Mouse (Mus musculus) midbrain, postnatal 0 days (tissue): Measurements from ENCODE around the gene Inpp4a. TPM values are rescaled to one million over a fixed set of nuclear protein-coding genes. Genes with fewer than 3 reads are reported as not detected.
A peak's percentile ranks its signal among the peaks of the same experiment; 100 is the strongest.

Source experiments
- ATAC-seq: fragments of 200-750 bp; cut with Nextera tagmentation; 2 replicates; pipeline ENCODE4 v1.8.0; 2017; ENCODE audit warnings: moderate number of reproducible peaks, mild to moderate bottlenecking, moderate TSS enrichment, moderate library complexity; ENCODE audit not compliant: low FRiP score
- DNase-seq: peaks from one replicate; pipeline ENCODE4 v3.0.0-alpha.2; 2015; ENCODE audit warnings: low spot score
- H3K27ac ChIP-seq: fragments of 300-500 bp; sonication (generic); 2 replicates; pipeline ENCODE4 v1.5.1; 2014; ENCODE audit warnings: low read depth, mild to moderate bottlenecking, low read length, mixed read lengths
- H3K27me3 ChIP-seq: fragments of 300-500 bp; sonication (generic); 2 replicates; pipeline ENCODE4 v1.6.1; 2014; ENCODE audit warnings: low read length, control low read depth, mixed read lengths; ENCODE audit not compliant: insufficient read depth
- H3K36me3 ChIP-seq: fragments of 300-500 bp; sonication (generic); 2 replicates; pipeline ENCODE4 v1.6.1; 2014; ENCODE audit warnings: low read length, control low read depth, mixed read lengths; ENCODE audit not compliant: insufficient read depth
- H3K4me1 ChIP-seq: fragments of 300-500 bp; sonication (generic); 2 replicates; pipeline ENCODE4 v1.6.1; 2014; ENCODE audit warnings: mild to moderate bottlenecking, control low read depth, antibody characterized with exemption, low read length, mixed read lengths; ENCODE audit not compliant: insufficient read depth
- H3K4me2 ChIP-seq: fragments of 300-500 bp; sonication (generic); 2 replicates; pipeline ENCODE4 v1.6.1; 2014; ENCODE audit warnings: low read depth, mild to moderate bottlenecking, low read length, mixed read lengths; ENCODE audit not compliant: poor library complexity, severe bottlenecking
- H3K4me3 ChIP-seq: fragments of 300-500 bp; sonication (generic); 2 replicates; pipeline ENCODE4 v1.5.1; 2014; ENCODE audit warnings: low read depth, mild to moderate bottlenecking, low read length, moderate library complexity
- H3K9ac ChIP-seq: fragments of 300-500 bp; sonication (generic); replicated peaks from 2 replicates; pipeline ENCODE4 v1.6.1; 2014; ENCODE audit warnings: mild to moderate bottlenecking, low read length, moderate library complexity, mixed read lengths; ENCODE audit not compliant: poor library complexity, severe bottlenecking
- H3K9me3 ChIP-seq: fragments of 300-500 bp; sonication (generic); 2 replicates; pipeline ENCODE4 v1.6.1; 2016; ENCODE audit warnings: low read length, control low read depth
- CTCF ChIP-seq: IDR thresholded peaks from 2 replicates; pipeline ENCODE4 v1.5.1; 2016; ENCODE audit warnings: antibody characterized with exemption, mild to moderate bottlenecking
- WGBS: fragments of 180-500 bp; shearing (Covaris S2); extraction: QIAGEN DNeasy Blood & Tissue Kit; methylation state at CpG from one replicate; pipeline ENCODE4 v1.1.7; 2014; 5-methylcytosine and 5-hydroxymethylcytosine counted together
- polyA plus RNA-seq: library from polyadenylated mRNA; unstranded; fragments of >200 nt; fragmentation: Nextera tagmentation; extraction: Ambion mirVana; gene quantifications from 2 replicates; pipeline ENCODE4 v1.2.1, GENCODE M21; 2015
- total RNA-seq: library from RNA; depleted of rRNA; stranded (reverse); fragments of >200 nt; gene quantifications from 2 replicates; pipeline ENCODE4 v1.2.3, GENCODE M21; 2014

Gene Inpp4a
- total and polyA plus RNA-seq, 2 experiments from 2014 or later: 48.8 to 85.8 TPM

DNA sequence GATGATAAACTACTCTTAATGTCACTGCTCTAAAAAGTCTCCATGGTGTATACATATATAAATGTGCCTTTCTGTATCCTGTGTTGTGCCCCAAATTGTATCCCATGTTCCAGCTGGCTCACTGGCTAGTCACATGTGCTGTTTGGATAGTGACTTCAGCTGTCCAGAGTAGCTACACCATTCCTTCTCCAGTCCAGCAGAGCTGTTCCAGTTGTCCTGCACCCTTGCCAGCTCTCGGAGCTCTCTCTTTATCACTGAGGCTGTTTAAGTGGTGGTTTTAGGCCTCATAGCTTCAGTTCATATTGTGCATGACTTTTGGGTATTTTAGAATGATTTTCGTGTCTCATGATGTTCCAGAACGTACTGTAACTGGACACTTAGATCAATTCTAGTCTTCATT is 55.8 kb downstream of the Inpp4a start:
- 87% methylated on average over 3 of the region's 3 CpGs for WGBS
- no peak for TF ChIP-seq CTCF
- no peak for DNase-seq
- no peak overlapping the region for H3K4me2 ChIP-seq
- no peaks in the 10 kb centered on the region for H3K9me3 ChIP-seq
- no peak overlapping the region for H3K4me3 ChIP-seq
- H3K4me1 ChIP-seq: no peaks in the 10 kb centered on the region; the same call in 1 of the 2 replicates
- no peak for ATAC-seq
- no peak overlapping the region for H3K9ac ChIP-seq
- H3K27ac ChIP-seq: no peak overlapping the region
- H3K27me3 ChIP-seq: no peaks in the 10 kb centered on the region
- H3K36me3 ChIP-seq: peaks cover 16% of the 10 kb centered on the region

DNA sequence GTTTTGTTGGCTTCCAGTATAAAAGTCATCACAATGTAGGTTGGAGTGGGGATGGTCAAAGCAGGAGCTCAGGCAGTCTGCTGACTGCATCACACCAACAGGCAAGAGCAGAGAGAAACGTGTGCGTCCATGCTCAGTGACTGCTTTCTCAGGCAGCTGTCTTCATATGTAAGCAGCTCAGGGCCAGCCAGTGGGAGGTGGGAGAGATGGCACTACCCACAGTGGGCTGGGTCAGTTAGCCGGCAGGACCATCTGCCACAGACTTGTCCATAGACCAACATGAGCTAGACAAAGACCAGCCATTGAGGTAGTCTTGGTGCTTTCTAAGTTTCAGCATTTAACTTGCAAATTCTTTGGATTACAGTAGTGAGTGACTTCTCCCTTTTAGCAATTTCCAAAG is 56.6 kb downstream of the Inpp4a start:
- peak; percentile 35 for DNase-seq
- 86% methylated on average over 3 of the region's 3 CpGs for WGBS

DNA sequence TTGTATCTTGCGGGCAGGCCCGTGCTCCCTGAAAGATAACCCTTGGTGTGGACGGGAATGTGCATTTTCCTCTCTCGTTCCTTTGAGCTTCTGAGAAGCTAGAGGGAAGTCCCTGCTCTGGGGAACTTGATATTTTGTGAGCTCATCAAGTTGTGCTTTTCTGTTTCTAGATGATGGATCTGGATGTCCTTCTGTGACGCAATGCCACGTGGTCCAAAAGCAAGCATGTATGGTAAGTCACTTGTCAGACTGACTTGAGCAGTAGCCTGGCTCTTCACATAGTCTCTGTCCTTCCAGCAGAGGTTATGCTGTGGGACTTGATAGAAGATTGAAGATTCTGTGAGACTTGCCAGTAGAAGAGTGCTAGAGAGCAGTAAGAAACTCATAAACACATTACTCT is 57.5 kb downstream of the Inpp4a start:
- TF ChIP-seq CTCF: no peak
- WGBS: 89% methylated on average over 6 of the region's 6 CpGs
- Histone ChIP-seq H3K4me2 (no peak overlapping the region), H3K4me3 (no peak overlapping the region), H3K27ac (no peak overlapping the region), H3K9ac (no peak overlapping the region), H3K9me3 (no peaks in the 10 kb centered on the region), H3K4me1 (no peaks in the 10 kb centered on the region), H3K27me3 (no peaks in the 10 kb centered on the region), H3K36me3 (peaks cover 16% of the 10 kb centered on the region)
- DNase-seq: no peak
- ATAC-seq: no peak

More for the DNA sequence above, 56.6 kb downstream of the Inpp4a start:
- Histone ChIP-seq H3K4me2 (no peak overlapping the region), H3K27ac (no peak overlapping the region), H3K9ac (no peak overlapping the region), H3K9me3 (no peaks in the 10 kb centered on the region), H3K27me3 (no peaks in the 10 kb centered on the region), H3K4me1 (no peaks in the 10 kb centered on the region), H3K4me3 (no peak overlapping the region), H3K36me3 (peaks cover 16% of the 10 kb centered on the region)
- ATAC-seq: no peak
- TF ChIP-seq CTCF: no peak

DNA sequence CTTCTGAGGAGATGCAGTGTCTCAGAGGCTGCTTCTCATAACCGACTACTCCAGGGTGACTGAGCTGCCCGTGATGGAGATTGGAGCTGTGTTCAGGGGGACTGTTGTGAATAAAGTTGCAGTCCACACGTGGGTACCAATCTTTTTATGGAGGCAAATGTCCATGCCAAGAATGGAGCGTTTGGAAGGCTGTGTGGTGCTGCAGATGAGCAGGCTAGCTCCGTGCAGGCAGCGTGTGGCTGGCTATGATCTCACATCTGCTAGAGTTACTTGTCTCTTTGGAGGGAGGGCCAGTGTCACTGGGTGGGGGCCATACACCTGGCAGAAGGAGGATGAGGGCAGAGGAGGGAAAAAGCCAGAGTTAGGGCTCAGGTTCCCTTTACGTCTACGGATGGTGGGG is 59.0 kb downstream of the Inpp4a start:
- TF ChIP-seq CTCF: no peak
- no peak for ATAC-seq

DNA sequence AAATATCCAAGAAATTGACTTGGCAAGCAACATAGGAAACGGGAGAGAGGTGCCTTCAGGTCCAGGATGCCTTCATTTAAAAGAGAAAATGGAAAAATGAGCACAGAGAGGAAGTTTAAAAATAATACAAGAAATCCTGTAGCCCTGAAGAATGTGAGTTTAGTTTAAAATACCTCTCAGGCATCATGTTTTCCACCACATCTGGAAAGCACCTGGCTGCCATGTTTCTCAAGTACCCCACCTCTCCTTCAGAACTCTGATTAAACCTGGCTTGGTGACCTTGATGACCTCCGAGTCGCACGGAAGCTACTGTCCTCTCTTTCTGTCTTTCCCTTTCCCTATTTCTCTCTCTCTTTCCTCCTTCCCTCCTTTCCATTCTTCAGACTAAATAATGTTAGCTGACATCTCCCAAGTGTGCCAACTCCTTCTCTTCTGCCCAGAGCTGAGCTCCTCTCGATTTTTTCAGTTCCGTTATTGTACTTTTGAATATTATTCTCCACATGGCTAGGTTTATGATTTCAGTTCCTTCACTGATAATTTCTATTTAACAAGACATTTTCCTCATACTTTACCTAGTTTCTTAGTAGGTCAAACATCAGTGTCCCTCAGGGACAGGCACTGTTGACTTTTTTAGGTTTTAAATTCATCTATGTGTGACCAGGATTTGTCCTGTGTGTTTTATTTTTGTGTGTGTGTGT is 59.9 kb downstream of the Inpp4a start:
- Histone ChIP-seq H3K9ac (no peak overlapping the region), H3K27me3 (no peaks in the 10 kb centered on the region), H3K36me3 (peaks cover 22% of the 10 kb centered on the region), H3K9me3 (no peaks in the 10 kb centered on the region), H3K4me2 (no peak overlapping the region), H3K4me1 (no peaks in the 10 kb centered on the region), H3K27ac (no peak overlapping the region), H3K4me3 (no peak overlapping the region)
- DNase-seq (no peak), ATAC-seq (no peak)
- 89% methylated on average over 6 of the region's 6 CpGs for WGBS
- TF ChIP-seq CTCF: no peak

More for the DNA sequence above, 59.0 kb downstream of the Inpp4a start:
- H3K27me3 ChIP-seq: no peaks in the 10 kb centered on the region
- DNase-seq: no peak
- H3K4me2 ChIP-seq: no peak overlapping the region
- H3K36me3 ChIP-seq: peaks cover 19% of the 10 kb centered on the region
- H3K4me1 ChIP-seq: no peaks in the 10 kb centered on the region
- no peak overlapping the region for H3K4me3 ChIP-seq
- no peaks in the 10 kb centered on the region for H3K9me3 ChIP-seq
- no peak overlapping the region for H3K27ac ChIP-seq
- H3K9ac ChIP-seq: no peak overlapping the region
- 89% methylated on average over 8 of the region's 8 CpGs for WGBS

DNA sequence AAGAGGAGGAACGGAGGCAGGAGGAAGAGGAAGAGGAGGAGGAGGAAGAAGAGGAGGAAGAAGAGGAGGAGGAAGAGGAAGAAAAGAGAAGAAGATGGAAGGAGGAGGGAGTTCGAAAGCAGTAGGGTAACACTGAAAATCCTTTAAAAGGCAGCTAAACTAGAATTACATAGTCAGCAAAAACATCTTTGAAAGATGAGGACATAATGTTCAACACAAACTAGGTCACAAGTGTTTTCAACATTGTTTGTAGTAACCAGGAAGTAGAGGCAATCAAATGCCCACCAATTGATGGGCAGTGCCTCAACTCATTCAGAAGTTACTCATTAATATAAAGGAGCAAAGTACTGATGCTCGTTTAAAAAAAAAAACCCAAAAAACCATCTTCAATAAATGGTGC is 61.1 kb downstream of the Inpp4a start:
- no peak for TF ChIP-seq CTCF
- ATAC-seq: no peak
- Histone ChIP-seq H3K9ac (no peak overlapping the region), H3K27ac (no peak overlapping the region), H3K27me3 (no peaks in the 10 kb centered on the region), H3K4me2 (no peak overlapping the region), H3K4me1 (no peaks in the 10 kb centered on the region), H3K36me3 (peaks cover 33% of the 10 kb centered on the region), H3K9me3 (no peaks in the 10 kb centered on the region), H3K4me3 (no peak overlapping the region)
- no peak for DNase-seq
- 93% methylated on average over 3 of the region's 3 CpGs for WGBS
